Mouse (Mus musculus): ENCODE results near the gene Tcf20.
A peak's percentile ranks its signal among the peaks of the same experiment; 100 is the strongest.

The Tcf20 gene

DNA sequence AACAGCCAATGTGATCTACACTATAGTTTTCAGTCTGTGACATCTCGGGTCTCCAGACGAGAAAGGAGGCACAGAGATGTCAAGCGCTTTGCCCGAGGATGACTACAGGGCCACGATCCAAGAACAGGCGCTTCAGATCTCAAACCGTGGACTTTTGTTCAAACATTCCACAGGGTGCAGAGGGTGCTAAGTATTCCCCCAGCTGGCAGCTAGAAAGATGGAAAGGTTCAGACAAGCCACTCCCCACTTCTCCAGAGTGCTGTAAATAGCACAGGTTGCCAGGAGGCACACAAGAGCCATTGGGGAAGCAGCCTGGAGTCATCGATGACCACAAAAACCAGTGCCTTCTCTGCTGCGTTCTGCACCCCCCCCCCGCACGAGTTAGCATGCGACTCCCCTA is 28.5 kb downstream of the Tcf20 start:
- no peak for DNase-seq (ENCODE audit: low read depth, low spot score)

- DNase-seq (ENCODE audit: low read depth, low spot score), result no peak
Observed at GRCm38 (mm10) chr15:82958253-82958701, 29.4 kb downstream of the Tcf20 start.

DNA sequence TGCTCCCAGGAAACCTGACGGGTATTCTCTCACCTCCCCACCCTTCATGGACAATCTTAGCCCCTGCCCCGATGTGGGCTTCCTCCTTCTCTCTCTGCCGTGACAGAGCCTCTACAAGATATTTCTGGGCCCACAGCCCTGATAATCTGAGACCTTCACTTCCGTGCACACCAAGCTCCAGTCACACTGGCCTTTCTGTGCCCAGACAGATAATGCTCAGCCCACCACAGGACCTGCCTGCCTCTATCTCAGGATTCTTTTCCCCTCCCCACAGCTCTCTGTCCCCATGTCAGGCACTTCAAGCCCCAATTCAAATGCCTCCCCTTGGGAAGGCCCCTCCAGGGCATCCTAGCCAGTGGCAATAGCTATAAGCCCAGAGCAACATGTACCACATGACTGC is 31.0 kb downstream of the Tcf20 start:
- DNase-seq (ENCODE audit: low read depth, low spot score), result no peak

GRCm38 (mm10) chr15:82956310-82956709 is 31.4 kb downstream of the Tcf20 start:
- no peak for DNase-seq (ENCODE audit: low read depth, low spot score)

- no peak for DNase-seq (ENCODE audit: low read depth, low spot score)
Observed at GRCm38 (mm10) chr15:82955286-82955685, 32.4 kb downstream of the Tcf20 start.

GRCm38 (mm10) chr15:82954034-82954433 is 33.6 kb downstream of the Tcf20 start:
- DNase-seq (ENCODE audit: low read depth, low spot score), result no peak

DNA sequence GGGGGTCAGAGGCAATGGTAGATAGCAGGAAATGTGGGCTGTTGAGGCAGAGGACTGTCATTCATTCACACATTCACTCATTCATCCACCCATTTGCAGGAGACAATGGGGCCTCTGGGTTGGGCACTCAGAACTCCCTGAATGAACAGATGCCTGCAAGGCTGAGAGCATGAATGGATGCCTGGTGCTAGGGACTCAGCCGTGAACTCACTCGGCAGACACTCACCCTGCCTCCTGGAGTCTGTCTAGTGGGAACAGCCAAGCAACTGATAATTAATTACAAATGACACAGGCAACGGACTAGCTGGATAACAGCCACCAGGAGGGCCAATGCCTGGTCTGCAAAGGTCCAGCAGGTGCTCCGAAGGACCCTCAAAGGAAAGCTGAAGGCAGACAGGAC is 34.6 kb downstream of the Tcf20 start:
- no peak for DNase-seq (ENCODE audit: low read depth, low spot score)

GRCm38 (mm10) chr15:82952292-82952705 is 35.4 kb downstream of the Tcf20 start:
- peak; percentile 79 for DNase-seq (ENCODE audit: low read depth, low spot score)

DNA sequence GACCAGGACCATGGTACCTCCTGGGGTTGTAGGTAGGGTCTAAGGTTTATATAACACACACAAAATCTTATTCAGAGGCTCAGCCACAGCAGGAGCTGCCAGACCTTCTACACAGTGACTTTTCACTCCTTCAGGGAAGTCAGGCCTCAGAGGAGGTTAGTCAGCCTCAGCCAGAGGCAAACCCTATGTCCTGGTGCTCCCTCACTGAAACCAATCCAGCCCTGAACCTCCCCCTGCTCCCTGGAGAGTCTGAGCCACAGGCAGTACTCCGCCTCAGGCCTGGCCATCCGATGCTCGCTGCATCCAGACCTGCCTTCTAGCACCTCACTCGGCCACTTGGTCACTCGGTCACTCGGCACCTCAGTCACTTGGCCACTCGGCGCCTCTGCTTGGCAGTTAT is 37.4 kb downstream of the Tcf20 start:
- DNase-seq (ENCODE audit: low read depth, low spot score), result no peak

- no peak for DNase-seq (ENCODE audit: low read depth, low spot score)
Observed at GRCm38 (mm10) chr15:82947431-82947830, 40.2 kb downstream of the Tcf20 start.

DNA sequence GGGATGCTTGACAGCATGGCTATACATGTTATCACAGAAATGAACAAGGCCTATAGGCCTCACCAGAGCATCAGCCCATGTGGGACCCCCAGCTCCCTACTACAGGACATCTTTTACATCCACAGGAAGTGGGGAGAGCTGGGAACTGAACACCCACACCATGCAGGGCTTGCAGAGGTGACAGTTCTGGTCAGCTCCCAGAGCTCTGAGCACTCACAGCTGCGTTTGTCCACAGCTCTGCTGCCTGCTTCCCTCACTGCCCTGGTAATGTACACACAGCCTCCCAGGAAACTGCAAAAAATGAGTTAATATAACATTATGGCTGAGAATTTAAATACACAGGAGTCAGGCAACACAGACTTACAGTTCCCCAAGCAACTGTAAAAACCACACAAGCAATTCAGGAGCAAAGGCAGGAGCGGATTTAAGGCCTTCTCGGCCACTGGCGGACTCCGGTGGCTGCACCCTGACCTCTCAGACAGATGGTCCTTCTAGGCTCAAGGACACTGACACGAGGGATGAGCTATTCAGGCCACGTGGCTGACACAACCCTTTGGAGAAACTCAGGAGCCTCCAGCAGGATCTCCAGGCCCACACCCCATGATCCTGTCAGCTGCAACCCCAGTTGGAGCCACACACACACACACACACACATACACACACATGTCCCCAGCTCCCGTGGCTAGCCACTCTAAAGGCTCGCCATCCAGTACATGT is 43.0 kb downstream of the Tcf20 start:
- DNase-seq (ENCODE audit: low read depth, low spot score), result no peak

DNA sequence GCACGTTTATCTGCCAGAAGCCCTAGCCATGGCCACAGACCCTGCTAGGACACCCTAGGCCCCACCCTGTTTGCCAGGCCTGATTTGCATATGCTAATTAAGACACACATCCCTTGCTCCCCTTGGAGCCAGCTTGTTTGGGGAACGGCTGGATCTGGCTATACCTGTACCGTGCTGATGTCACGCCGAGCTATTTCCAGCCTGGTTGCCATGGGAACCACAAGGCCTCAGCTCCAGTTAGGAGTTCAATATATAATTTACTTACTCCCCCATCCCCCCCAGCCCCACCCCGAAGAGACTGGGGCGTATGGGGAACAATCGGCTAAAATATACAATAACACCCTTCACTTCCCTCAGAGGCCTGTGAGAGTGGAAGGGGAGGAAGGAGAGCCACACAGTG is 45.9 kb downstream of the Tcf20 start:
- no peak for DNase-seq (ENCODE audit: low read depth, low spot score)

DNA sequence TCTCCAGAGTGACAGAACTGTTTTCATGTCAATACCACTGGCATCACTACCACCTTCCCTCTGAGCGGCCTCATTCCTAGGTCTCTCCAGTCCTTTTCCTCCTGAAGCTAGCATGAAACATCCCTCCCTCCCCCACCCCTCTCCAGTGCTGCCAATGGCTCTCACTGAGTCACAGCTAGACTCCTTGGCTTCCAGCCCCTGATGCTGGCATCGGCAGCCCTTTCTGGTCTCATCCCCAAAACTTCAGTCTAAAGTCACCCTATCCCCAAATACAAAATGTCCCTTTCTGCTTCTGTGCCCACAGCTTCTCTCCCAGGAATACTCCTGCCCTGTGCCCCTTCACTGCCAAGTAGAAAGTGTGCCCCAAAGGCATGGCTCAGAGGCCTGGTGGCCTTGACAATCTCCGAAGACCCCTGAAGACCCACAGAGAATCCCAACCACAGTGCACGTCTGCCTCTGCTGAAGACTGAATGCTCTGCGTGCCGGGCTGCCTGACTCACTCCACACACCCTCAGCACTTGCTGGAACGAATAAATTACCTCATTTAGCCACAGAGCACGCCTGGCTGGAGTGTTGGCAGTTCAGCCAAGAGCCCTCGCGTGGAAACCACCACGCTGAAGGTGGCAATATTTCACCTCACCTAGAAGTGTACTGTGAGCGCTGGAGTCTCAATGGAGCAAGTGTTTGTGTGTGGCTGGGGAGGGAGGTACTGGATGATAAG is 47.0 kb downstream of the Tcf20 start:
- DNase-seq (ENCODE audit: low read depth, low spot score), result no peak

GRCm38 (mm10) chr15:82938155-82938569 is 49.5 kb downstream of the Tcf20 start:
- peak; percentile 81 for DNase-seq (ENCODE audit: low read depth, low spot score)

- no peak for DNase-seq (ENCODE audit: low read depth, low spot score)
Observed at GRCm38 (mm10) chr15:82937428-82937992, 50.2 kb downstream of the Tcf20 start.

- DNase-seq (ENCODE audit: low read depth, low spot score), result no peak
Observed at GRCm38 (mm10) chr15:82934971-82935370, 52.7 kb downstream of the Tcf20 start.

DNA sequence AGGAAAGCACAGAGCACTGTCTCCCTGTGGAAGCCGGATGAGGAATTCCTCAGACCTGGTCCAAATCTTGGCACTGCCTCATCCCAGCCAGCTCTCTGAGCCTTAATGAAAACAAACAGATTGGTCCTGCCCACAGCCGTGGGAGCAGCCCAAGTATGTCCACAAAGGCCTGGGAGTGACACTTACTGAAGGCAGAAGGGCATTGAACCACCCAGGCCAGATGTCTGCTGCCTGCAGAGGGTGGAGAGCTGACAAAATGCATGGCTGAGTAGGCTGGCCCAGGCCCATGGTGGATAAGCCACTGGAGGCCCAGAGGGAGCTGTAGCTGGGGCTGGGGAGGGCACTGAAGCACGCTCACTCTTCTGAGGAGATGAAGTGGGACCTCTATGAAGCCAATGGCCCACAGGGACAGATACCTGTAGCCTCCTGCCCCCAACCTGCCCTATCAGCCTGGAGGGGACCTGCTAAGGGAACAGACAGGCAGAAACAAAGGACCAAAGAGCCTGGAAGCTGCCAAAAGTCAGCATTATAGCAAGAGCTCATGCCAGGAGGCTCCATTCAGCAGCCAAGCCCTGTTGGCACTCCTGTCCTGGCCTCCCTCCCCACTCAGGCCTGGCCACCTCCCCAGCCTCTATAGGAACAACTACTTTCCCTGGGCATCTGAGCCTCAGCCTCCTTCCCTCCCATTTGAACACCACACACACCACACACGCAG is 54.6 kb downstream of the Tcf20 start:
- no peak for DNase-seq (ENCODE audit: low read depth, low spot score)

GRCm38 (mm10) chr15:82931436-82931835 is 56.2 kb downstream of the Tcf20 start:
- no peak for DNase-seq (ENCODE audit: low read depth, low spot score)

GRCm38 (mm10) chr15:82929595-82929994 is 58.1 kb downstream of the Tcf20 start:
- DNase-seq (ENCODE audit: low read depth, low spot score), result no peak

DNA sequence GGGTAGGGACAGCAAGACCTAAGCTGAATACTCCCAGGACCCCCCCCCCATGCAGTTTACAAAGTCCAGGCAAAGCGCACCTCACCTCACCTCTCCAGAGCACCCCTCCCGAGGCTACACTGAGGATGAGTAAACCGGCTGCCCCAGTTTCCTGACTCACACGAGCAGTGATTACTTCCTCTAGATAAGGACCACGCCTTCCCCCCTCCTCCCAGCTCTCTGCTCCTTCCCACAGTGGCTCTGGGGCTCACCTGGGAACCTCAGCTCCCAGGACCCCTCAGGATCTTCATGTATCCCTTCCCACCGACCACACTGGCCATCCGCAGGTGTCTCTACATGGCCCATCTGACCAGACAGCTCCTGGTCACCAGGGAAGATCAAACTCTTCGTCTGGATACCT is 58.8 kb downstream of the Tcf20 start:
- DNase-seq (ENCODE audit: low read depth, low spot score), result no peak

DNA sequence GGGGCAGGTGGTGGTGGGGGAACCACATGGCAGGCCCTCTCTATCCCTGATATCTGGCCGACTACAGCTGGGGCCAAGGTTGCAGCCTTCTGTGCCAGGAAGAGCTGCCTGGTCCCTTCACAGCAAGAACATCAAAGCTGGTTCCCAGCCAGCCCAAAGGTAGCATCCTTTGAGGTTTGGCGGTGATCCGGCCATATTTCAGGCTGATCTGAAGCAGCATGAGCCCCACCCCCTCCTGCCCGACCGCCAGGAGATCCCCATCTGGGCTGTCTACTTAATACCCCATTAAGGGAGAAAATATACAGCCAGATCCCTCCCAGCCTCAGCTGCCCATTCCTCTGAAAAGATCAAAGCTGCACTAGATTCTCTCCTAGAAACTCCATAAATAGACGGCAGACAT is 59.6 kb downstream of the Tcf20 start:
- DNase-seq (ENCODE audit: low read depth, low spot score), result peak; percentile 70

DNA sequence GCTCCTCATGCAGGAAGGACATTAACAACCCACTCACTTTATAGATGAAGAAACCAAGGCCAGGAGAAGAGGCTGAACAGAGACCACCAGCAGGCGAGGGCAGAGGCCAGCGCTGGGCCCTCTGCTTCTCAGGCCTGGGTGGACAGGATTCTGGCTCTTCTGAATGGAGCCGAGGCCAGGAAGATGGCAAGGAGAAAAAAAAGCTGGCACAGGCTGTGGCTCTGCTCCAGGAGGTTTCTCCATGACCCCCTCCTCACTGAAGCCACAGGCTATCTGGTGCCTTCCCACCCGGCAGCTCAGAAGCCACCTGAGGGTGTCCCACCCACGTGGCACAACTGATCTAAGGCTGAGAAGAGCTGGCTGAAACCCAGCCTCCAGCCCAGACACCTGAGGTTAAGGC is 60.6 kb downstream of the Tcf20 start:
- DNase-seq (ENCODE audit: low read depth, low spot score), result no peak

Data from mesoderm, embryonic 11.5 days (tissue).